Mouse (Mus musculus) small intestine, adult 2 months (tissue): ENCODE results near the gene Zfp568. TPM values are rescaled to one million over a fixed set of nuclear protein-coding genes. Genes with fewer than 3 reads are reported as not detected.

Experiments
- H3K27ac ChIP-seq: fragments of 200-500 bp; 2 replicates; pipeline ENCODE4 v1.5.1; 2012; ENCODE audit warnings: low read depth, low read length, control low read depth, inconsistent platforms; ENCODE audit not compliant: insufficient read depth
- H3K27me3 ChIP-seq: fragments of 200-500 bp; 2 replicates; pipeline ENCODE4 v1.6.1; 2012; ENCODE audit warnings: mild to moderate bottlenecking, moderate library complexity, low read length, inconsistent platforms; ENCODE audit not compliant: control insufficient read depth, insufficient read depth
- H3K36me3 ChIP-seq: fragments of 200-500 bp; 2 replicates; pipeline ENCODE4 v1.6.1; 2012; ENCODE audit warnings: mild to moderate bottlenecking, low read length, control low read depth, inconsistent platforms; ENCODE audit not compliant: control insufficient read depth, insufficient read depth
- H3K4me1 ChIP-seq: fragments of 200-500 bp; 2 replicates; pipeline ENCODE4 v1.6.1; 2012; ENCODE audit warnings: low read length, inconsistent platforms, mixed read lengths; ENCODE audit not compliant: control insufficient read depth, insufficient read depth, insufficient read length
- H3K4me3 ChIP-seq: fragments of 200-500 bp; 2 replicates; pipeline ENCODE4 v1.5.1; 2012; ENCODE audit warnings: low read depth, mild to moderate bottlenecking, control low read depth, inconsistent platforms, low read length, moderate library complexity
- CTCF ChIP-seq: fragments of 200-500 bp; IDR thresholded peaks from 2 replicates; pipeline ENCODE4 v1.5.1; 2012; ENCODE audit warnings: low read depth, mild to moderate bottlenecking, control low read depth, inconsistent platforms, low read length, moderate library complexity, mixed read lengths; ENCODE audit not compliant: insufficient replicate concordance, insufficient read length; ENCODE audit errors: extremely low read depth
- POLR2A ChIP-seq: fragments of 200-500 bp; IDR thresholded peaks from 2 replicates; pipeline ENCODE4 v1.6.1; 2012; ENCODE audit warnings: low read depth, mild to moderate bottlenecking, control low read depth, inconsistent platforms, low read length, moderate library complexity
- WGBS: fragments of 180-500 bp; shearing (Covaris S2); methylation state at CpG from one replicate; pipeline ENCODE4 v1.1.7; 2018; 5-methylcytosine and 5-hydroxymethylcytosine counted together
- polyA plus RNA-seq: library from polyadenylated mRNA; depleted of rRNA; stranded (reverse); fragments of >200 nt; gene quantifications from 2 replicates; pipeline ENCODE4 v1.2.3, GENCODE M21; 2012

Zfp568 gene
- polyA plus RNA-seq, 1 experiment: 2.3 TPM

DNA sequence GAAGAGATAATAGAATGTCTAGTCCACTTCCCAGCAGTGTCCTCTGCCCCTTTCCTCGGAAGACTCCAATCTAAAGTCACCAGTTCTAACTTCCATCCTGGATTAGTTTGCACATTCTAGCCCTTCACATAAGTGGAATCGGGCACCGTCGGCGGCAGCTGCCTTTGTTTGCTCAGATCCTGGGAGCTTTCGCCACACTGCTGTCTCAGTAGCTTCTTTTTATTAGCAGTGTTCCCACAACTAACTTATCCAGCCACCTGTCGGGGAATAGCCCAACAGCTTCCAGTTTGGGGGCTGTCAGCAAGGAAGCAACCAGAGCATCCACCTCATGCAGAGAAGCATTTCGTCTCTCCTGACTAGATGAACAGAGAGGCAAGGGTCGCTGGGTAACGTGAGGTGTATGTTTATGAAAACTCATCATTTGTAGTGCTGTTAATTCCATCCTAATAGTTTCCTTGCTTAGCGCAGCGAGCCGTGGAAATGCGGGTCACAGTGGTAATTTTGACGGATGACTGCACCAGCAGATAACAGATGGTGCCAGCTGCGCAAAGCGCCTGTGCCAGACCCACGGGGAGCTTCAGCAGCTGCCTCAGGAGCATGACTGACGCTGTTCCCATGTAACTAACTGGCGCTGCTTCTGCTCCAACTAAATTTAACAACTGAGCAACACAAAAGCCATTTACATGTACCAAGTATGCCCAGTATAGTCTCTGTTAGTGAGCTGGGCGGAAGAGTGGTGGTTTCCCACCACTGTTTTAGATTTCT lies 25.7 kb downstream of the Zfp568 start:
- H3K36me3 ChIP-seq: peaks cover 22% of the 10 kb centered on the region
- H3K4me3 ChIP-seq: no peak overlapping the region
- TF ChIP-seq CTCF (no peak), POLR2A (no peak)
- 69% methylated on average over 21 of the region's 21 CpGs for WGBS
- H3K27ac ChIP-seq: no peak overlapping the region
- no peaks in the 10 kb centered on the region for H3K4me1 ChIP-seq
- no peaks in the 10 kb centered on the region for H3K27me3 ChIP-seq

DNA sequence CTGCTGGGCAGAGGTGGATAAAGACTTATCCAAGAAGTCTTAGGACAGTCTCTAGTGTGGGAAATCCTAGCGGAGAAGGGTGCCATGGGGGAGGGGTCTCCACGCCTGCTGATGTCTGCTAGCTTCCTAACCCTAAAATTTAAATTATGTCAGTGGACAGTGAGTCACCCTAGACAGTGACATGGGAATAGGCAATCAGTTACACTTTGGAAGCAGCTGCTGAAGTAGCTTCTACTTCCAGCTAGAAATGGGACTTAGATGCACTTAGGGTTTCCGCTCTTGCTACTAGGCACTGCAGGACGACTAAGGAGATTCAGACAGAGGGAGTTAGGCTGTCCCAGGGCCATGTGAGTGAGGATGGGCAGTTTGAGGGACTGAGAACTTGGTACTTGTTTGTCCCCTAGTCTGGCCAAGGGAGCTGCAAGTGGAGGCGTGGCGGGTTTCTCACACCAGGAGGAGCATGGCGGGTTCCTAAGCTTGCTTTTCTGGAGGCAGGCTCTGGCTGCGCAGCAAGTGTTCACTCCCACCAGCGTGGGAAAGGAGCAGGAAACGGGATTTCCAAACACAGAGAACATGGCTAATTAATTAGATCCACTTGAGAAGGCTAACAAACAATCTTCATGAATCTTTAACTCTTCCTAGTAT lies 26.9 kb downstream of the Zfp568 start:
- 75% methylated on average over 10 of the region's 10 CpGs for WGBS
- Histone ChIP-seq H3K27me3 (no peaks in the 10 kb centered on the region), H3K4me1 (no peaks in the 10 kb centered on the region), H3K27ac (no peak overlapping the region), H3K4me3 (no peak overlapping the region), H3K36me3 (peaks cover 29% of the 10 kb centered on the region)
- TF ChIP-seq CTCF (no peak), POLR2A (no peak)

DNA sequence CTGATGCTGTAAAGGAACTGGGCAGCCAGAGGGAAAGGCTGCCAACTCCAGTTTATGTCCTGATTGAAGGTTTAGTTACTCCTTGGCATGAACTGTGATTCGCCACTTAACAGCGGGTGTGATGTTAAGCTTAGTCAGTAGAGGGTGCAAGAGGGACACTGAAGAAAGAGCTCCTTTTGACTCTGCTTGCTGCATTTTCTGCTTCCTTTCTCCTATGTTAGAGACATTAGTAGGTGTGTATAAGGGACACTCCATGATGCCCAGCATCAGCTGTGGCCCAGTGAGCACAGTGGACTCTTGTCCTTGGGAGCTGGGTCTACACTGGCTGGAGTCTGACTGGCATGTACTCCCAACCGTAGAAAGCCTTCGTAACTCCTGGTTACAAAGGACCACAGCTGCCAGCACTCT lies 29.2 kb downstream of the Zfp568 start:
- TF ChIP-seq POLR2A: no peak
- TF ChIP-seq CTCF: peak; percentile 12; the same call in 1 of the 2 replicates
- H3K36me3 ChIP-seq: peaks cover 40% of the 10 kb centered on the region
- 67% methylated on average over 4 of the region's 4 CpGs for WGBS
- H3K4me1 ChIP-seq: no peaks in the 10 kb centered on the region
- no peaks in the 10 kb centered on the region for H3K27me3 ChIP-seq
- no peak overlapping the region for H3K4me3 ChIP-seq
- no peak overlapping the region for H3K27ac ChIP-seq

DNA sequence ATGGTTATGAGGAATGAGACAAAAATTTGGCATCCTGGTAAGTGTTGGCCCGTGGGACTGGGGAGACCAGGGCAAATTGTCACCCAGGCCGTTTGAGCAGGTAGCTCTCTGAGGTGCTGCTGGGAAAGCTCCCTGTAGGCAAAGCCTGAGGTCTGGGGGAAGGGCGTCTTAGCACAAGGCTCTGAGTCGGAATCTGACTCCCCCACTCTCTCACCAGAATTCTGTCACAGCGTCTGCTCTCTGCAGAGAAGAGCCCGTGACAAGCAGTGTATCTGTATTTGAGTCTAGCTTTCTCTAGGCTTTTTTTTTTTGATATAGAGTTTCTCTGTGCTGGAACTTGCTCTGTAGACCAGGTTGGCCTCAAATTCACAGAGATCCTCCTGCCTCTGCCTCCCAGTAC lies 33.5 kb downstream of the Zfp568 start:
- 91% methylated on average over 6 of the region's 6 CpGs for WGBS
- Histone ChIP-seq H3K4me1 (no peaks in the 10 kb centered on the region), H3K36me3 (peaks cover 50% of the 10 kb centered on the region), H3K4me3 (no peak overlapping the region), H3K27me3 (no peaks in the 10 kb centered on the region), H3K27ac (no peak overlapping the region)
- TF ChIP-seq CTCF (no peak), POLR2A (no peak)

DNA sequence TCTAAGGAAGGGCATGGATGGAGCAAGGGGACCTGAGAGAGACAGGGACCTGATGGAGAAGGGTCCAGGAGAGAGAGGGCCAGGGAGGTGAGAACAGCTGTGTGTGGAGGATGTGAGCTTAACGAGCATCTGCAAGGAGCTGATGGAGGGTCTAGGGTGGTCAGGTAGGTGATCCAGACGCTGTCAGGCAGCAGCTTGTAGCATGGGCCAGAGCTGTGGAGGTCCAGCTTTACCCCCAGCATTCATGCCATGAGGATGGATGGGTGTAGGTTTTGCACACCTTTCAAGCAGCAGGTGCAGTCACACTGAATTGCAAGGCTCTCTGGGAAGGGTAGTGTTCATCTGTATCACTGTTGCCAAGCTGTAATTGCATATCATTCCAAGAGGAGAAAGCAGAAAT lies 35.8 kb downstream of the Zfp568 start:
- Histone ChIP-seq H3K4me1 (no peaks in the 10 kb centered on the region), H3K36me3 (peaks cover 60% of the 10 kb centered on the region), H3K27ac (no peak overlapping the region), H3K4me3 (no peak overlapping the region), H3K27me3 (no peaks in the 10 kb centered on the region)
- TF ChIP-seq POLR2A (no peak), CTCF (no peak)
- 89% methylated on average over 2 of the region's 2 CpGs for WGBS

DNA sequence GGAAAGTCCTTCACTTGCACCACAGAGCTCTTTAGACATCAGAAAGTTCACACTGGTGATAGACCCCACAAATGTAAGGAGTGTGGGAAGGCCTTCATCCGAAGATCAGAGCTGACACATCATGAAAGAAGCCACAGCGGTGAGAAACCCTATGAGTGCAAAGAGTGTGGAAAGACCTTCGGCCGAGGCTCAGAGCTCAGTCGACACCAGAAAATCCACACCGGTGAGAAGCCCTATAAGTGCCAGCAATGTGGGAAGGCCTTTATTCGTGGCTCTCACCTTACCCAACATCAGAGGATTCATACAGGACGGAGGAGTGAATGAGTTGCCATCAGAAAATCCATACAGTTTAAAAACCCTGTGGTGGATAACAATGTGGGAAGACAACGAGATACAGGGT lies 39.6 kb downstream of the Zfp568 start:
- Histone ChIP-seq H3K4me1 (no peaks in the 10 kb centered on the region), H3K27ac (no peak overlapping the region), H3K4me3 (no peak overlapping the region), H3K27me3 (no peaks in the 10 kb centered on the region), H3K36me3 (peaks cover 41% of the 10 kb centered on the region)
- no peak for TF ChIP-seq CTCF
- no peak for TF ChIP-seq POLR2A
- WGBS: 94% methylated on average over 9 of the region's 9 CpGs

DNA sequence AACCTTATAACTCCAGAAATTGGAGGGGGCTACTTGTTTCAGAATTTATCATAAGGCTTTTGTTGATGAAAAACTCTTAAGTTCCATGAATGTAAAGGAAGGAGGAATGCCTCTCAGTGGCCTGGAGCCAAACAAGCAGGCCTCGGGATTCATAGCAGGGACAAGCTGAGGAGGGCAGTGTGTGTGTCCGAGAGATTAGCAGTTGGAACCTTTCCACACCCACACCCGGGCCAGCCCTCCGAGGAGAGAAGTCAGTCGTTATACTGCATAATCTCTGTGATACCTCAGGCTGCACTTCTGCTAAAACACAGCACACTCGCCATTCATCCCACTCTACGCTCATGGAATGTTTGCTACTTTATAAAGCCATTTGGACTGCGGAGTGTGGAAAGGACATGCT lies 40.0 kb downstream of the Zfp568 start:
- Histone ChIP-seq H3K4me3 (no peak overlapping the region), H3K27ac (no peak overlapping the region), H3K36me3 (peaks cover 37% of the 10 kb centered on the region), H3K27me3 (no peaks in the 10 kb centered on the region), H3K4me1 (no peaks in the 10 kb centered on the region)
- WGBS: 71% methylated on average over 8 of the region's 8 CpGs
- TF ChIP-seq CTCF (no peak), POLR2A (no peak)

DNA sequence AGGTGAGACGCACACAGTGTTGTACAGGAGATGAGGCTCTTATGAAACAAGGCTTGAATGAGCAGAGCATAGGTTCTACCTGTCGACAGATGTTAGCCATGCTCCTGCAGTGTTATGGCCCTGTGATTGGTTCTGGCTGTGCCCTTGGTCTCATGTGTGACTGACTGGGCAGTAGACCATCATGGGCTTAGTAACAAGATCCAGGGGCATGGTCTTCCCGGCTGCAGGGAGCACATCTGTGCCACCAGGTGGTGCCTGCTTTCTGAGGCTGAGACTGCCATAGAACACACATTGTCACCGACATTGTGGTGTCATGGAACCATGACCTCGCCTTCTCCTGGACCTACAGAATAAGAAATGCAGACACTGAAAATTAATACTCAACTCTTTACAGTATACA lies 41.6 kb downstream of the Zfp568 start:
- H3K4me1 ChIP-seq: no peaks in the 10 kb centered on the region
- H3K27me3 ChIP-seq: no peaks in the 10 kb centered on the region
- H3K27ac ChIP-seq: no peak overlapping the region
- 78% methylated on average over 5 of the region's 5 CpGs for WGBS
- TF ChIP-seq POLR2A (no peak), CTCF (no peak)
- peaks cover 30% of the 10 kb centered on the region for H3K36me3 ChIP-seq
- H3K4me3 ChIP-seq: no peak overlapping the region
